Mouse (Mus musculus) limb, embryonic 12.5 days (tissue): ENCODE measurements around the gene Itih5. TPM values are rescaled to one million over a fixed set of nuclear protein-coding genes. Genes with fewer than 3 reads are reported as not detected.

Experiments
- ATAC-seq: fragments of 200-750 bp; cut with Nextera tagmentation; 2 replicates; pipeline ENCODE4 v1.8.0; 2017; ENCODE audit warnings: low read depth, moderate TSS enrichment; ENCODE audit not compliant: insufficient number of reproducible peaks, insufficient read depth, low FRiP score, low TSS enrichment
- H3K27ac ChIP-seq: fragments of 300-500 bp; sonication (generic); 2 replicates; pipeline ENCODE4 v1.5.1; 2016; ENCODE audit warnings: mild to moderate bottlenecking, moderate library complexity
- H3K27me3 ChIP-seq: fragments of 300-500 bp; sonication (generic); 2 replicates; pipeline ENCODE4 v1.6.1; 2016; ENCODE audit warnings: mild to moderate bottlenecking, moderate library complexity
- H3K36me3 ChIP-seq: fragments of 300-500 bp; sonication (generic); 2 replicates; pipeline ENCODE4 v1.6.1; 2016; ENCODE audit warnings: mild to moderate bottlenecking, moderate library complexity
- H3K4me1 ChIP-seq: fragments of 300-500 bp; sonication (generic); replicated peaks from 2 replicates; pipeline ENCODE4 v1.6.1; 2016
- H3K4me2 ChIP-seq: fragments of 300-500 bp; sonication (generic); 2 replicates; pipeline ENCODE4 v1.6.1; 2016; ENCODE audit warnings: mild to moderate bottlenecking, moderate library complexity
- H3K4me3 ChIP-seq: fragments of 300-500 bp; sonication (generic); replicated peaks from 2 replicates; pipeline ENCODE4 v1.5.1; 2016; ENCODE audit warnings: mild to moderate bottlenecking
- H3K9ac ChIP-seq: fragments of 300-500 bp; sonication (generic); replicated peaks from 2 replicates; pipeline ENCODE4 v1.6.1; 2016; ENCODE audit warnings: mild to moderate bottlenecking, moderate library complexity
- H3K9me3 ChIP-seq: fragments of 300-500 bp; sonication (generic); 2 replicates; pipeline ENCODE4 v1.6.1; 2016; ENCODE audit warnings: mild to moderate bottlenecking, moderate library complexity
- WGBS: fragments of 180-500 bp; shearing (Covaris S2); methylation state at CpG from one replicate; pipeline ENCODE4 v1.1.7; 2016; 5-methylcytosine and 5-hydroxymethylcytosine counted together
- polyA plus RNA-seq: library from polyadenylated mRNA; unstranded; fragments of >200 nt; fragmentation: Nextera tagmentation; extraction: Ambion mirVana; gene quantifications from 2 replicates; pipeline ENCODE4 v1.2.1, GENCODE M21; 2016

Itih5 gene
- polyA plus RNA-seq, 1 experiment from 2014 or later = 2.8 TPM

GRCm38 (mm10) chr2:10261337-10261736, 108.0 kb downstream of the Itih5 start:
- no peak for ATAC-seq
- WGBS = 75% methylated on average over 5 of the region's 5 CpGs

GRCm38 (mm10) chr2:10262722-10263121, 109.4 kb downstream of the Itih5 start:
- Histone ChIP-seq H3K27me3 (no peaks in the 10 kb centered on the region), H3K4me1 (peaks cover 14% of the 10 kb centered on the region), H3K27ac (no peak overlapping the region), H3K9ac (no peak overlapping the region), H3K4me3 (no peak overlapping the region), H3K4me2 (no peak overlapping the region), H3K9me3 (no peaks in the 10 kb centered on the region), H3K36me3 (no peaks in the 10 kb centered on the region)
- no peak for ATAC-seq
- WGBS = 38% methylated on average over 5 of the region's 5 CpGs

More at GRCm38 (mm10) chr2:10261337-10261736, 108.0 kb downstream of the Itih5 start:
- Histone ChIP-seq H3K27me3 (no peaks in the 10 kb centered on the region), H3K27ac (no peak overlapping the region), H3K4me3 (no peak overlapping the region), H3K9me3 (no peaks in the 10 kb centered on the region), H3K4me1 (peaks cover 14% of the 10 kb centered on the region), H3K4me2 (no peak overlapping the region), H3K9ac (no peak overlapping the region), H3K36me3 (no peaks in the 10 kb centered on the region)

GRCm38 (mm10) chr2:10263909-10264489, 110.6 kb downstream of the Itih5 start:
- ATAC-seq = peak; percentile 50; the same call in 1 of the 2 replicates
- Histone ChIP-seq H3K4me3 (no peak overlapping the region), H3K9me3 (no peaks in the 10 kb centered on the region), H3K9ac (no peak overlapping the region), H3K27me3 (no peaks in the 10 kb centered on the region), H3K4me2 (peak overlapping the region; percentile 41), H3K4me1 (peaks cover 14% of the 10 kb centered on the region), H3K27ac (peak overlapping the region; percentile 41; the same call in 1 of the 2 replicates), H3K36me3 (no peaks in the 10 kb centered on the region)
- WGBS = 12% methylated on average over 7 of the region's 7 CpGs

DNA sequence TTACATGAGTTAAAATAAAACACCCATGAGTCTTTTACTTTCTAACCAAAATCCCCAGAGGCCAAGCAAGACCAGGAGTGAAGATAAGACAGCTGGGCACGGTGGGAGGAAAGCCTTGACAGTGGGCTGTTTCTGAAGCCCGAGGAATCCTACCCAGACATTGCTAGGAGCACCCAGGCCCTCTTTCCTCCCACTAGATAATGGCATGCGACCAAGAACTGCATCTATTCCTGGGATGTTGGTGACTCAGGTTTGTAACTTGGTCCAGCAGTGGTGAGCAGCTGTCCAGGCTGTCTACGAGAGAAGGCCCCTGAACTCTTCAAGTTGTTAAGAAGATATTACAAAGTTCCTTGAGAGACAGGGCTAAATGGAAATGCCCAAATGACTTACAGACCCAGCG, 112.5 kb downstream of the Itih5 start:
- Histone ChIP-seq H3K9me3 (no peaks in the 10 kb centered on the region), H3K4me3 (no peak overlapping the region), H3K4me2 (no peak overlapping the region), H3K4me1 (peaks cover 14% of the 10 kb centered on the region), H3K36me3 (no peaks in the 10 kb centered on the region), H3K9ac (no peak overlapping the region), H3K27ac (no peak overlapping the region), H3K27me3 (no peaks in the 10 kb centered on the region)
- no peak for ATAC-seq
- WGBS = 80% methylated on average over 5 of the region's 5 CpGs

DNA sequence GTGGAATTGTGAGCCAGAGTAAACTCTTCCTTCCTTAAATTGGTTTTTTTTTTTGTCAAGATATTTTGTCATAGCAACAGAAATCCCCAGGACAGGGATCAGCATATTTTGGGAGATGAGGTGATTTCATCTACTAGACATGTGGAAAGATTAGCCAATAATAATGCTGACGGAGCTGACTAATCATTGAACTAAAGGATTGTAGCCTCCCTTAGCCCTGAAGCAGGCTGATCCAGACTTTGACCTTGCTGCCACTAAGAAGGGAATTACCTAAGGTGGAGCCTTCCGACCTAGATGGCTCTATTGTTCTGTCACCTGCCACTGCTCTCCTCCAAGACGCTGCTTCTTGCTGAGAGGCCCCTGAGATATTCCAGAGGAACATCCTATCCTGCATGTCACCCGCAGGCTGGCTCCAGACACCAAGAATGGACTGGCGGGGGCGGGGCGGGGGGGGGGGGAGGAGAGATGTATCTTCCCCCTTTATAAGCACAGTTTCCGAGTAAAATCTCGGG, 119.3 kb downstream of the Itih5 start:
- Histone ChIP-seq H3K36me3 (no peaks in the 10 kb centered on the region), H3K27me3 (no peaks in the 10 kb centered on the region), H3K9me3 (no peaks in the 10 kb centered on the region), H3K4me2 (no peak overlapping the region), H3K9ac (no peak overlapping the region), H3K4me3 (no peak overlapping the region), H3K4me1 (peaks cover 6% of the 10 kb centered on the region; the same call in 1 of the 2 replicates), H3K27ac (no peak overlapping the region)
- ATAC-seq = no peak
- 78% methylated on average over 9 of the region's 9 CpGs for WGBS

GRCm38 (mm10) chr2:10273541-10274050, 120.2 kb downstream of the Itih5 start:
- no peak overlapping the region for H3K4me3 ChIP-seq
- no peak overlapping the region for H3K4me2 ChIP-seq
- H3K4me1 ChIP-seq = peaks cover 6% of the 10 kb centered on the region; the same call in 1 of the 2 replicates
- no peak overlapping the region for H3K9ac ChIP-seq
- no peak for ATAC-seq
- H3K27me3 ChIP-seq = no peaks in the 10 kb centered on the region; the same call in 1 of the 2 replicates
- H3K9me3 ChIP-seq = no peaks in the 10 kb centered on the region
- 92% methylated on average over 3 of the region's 3 CpGs for WGBS
- no peak overlapping the region for H3K27ac ChIP-seq
- no peaks in the 10 kb centered on the region for H3K36me3 ChIP-seq

- Histone ChIP-seq H3K27ac (no peak overlapping the region; the same call in 1 of the 2 replicates), H3K9me3 (no peaks in the 10 kb centered on the region), H3K4me1 (peaks cover 6% of the 10 kb centered on the region), H3K4me2 (no peak overlapping the region), H3K27me3 (no peaks in the 10 kb centered on the region; the same call in 1 of the 2 replicates), H3K4me3 (no peak overlapping the region), H3K9ac (no peak overlapping the region), H3K36me3 (no peaks in the 10 kb centered on the region)
- ATAC-seq = peak; percentile 93
- 41% methylated on average over 2 of the region's 2 CpGs for WGBS
These were observed 122.8 kb downstream of the Itih5 start for GRCm38 (mm10) chr2:10276194-10276593.

DNA sequence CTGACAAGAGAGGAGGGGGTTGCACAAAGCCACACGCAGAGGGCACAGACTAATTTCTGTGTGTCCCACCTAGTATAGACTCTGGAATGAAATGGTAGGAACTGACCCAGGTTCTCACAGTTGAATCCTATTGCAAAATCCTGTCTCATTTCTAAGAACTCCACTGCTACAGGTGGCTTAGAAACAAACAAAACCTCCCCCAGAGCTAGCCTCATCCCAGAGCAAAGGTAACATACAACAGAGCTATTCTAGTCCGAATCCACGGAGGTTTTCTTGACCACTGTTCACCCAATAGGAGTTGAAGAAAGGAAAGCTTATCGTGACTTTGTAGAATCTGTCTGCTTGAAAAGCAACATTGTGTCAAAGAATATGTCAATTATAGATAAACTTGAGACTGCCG, 130.3 kb downstream of the Itih5 start:
- Histone ChIP-seq H3K9me3 (no peaks in the 10 kb centered on the region), H3K27ac (no peak overlapping the region), H3K9ac (no peak overlapping the region), H3K4me1 (peaks cover 21% of the 10 kb centered on the region), H3K27me3 (peaks cover 45% of the 10 kb centered on the region), H3K4me3 (no peak overlapping the region), H3K4me2 (no peak overlapping the region), H3K36me3 (no peaks in the 10 kb centered on the region)
- WGBS = 39% methylated on average over 5 of the region's 5 CpGs
- ATAC-seq = no peak

DNA sequence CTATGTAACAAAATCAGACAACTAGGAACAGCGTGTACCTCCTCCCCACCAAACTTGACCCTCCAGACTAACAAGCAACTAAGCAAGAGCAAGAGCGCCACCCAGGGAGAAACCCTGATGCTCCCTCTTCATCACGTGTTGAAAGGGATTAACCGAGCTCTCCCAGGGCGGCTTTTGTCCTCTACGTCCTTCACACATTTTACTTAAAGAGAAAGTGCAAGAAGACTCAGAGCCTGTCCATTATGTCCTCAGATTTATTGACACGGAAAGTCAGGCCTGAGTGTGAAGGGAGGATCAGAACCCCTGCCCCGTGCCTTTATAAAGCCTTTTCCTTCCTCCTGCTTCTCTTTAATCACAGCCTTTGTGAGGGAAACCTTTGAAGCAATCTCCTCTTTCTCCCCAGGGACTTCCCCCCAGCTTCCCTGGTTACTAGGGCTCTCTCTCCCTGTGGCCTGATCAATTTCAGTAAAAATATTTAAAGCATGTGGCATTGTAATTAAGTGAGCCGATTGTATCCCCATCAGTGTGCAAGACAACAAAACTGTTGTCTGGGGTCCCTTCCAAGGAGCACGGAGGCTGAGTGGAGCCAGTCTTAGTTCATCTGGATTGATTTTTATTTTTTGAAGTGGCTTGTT, 131.4 kb downstream of the Itih5 start:
- Histone ChIP-seq H3K27me3 (peaks cover 49% of the 10 kb centered on the region), H3K36me3 (no peaks in the 10 kb centered on the region), H3K4me3 (no peak overlapping the region), H3K4me2 (no peak overlapping the region), H3K4me1 (peaks cover 21% of the 10 kb centered on the region), H3K9me3 (no peaks in the 10 kb centered on the region), H3K9ac (no peak overlapping the region), H3K27ac (no peak overlapping the region)
- peak; percentile 23; the same call in 1 of the 2 replicates for ATAC-seq
- WGBS = 4% methylated on average over 10 of the region's 10 CpGs

DNA sequence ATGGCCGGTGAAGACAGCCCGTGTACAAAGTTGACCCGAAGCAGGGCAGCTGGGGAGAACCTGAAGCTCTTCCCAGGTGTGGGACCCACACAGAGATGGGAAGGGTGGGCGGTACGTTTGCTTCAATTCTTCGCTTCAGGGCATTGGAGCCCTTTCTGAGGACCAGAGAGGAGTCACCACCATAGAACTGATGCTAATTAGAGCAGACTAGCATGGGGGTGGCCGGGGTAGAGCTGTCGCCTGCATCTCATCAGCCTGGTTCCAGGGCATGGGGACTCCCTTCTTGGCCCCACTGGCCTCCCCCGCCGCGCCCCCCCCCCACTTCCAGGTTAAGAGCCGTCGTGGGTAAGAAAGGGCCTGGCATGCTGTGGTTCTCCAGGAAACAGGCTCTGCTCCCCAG, 132.6 kb downstream of the Itih5 start:
- ATAC-seq = no peak
- H3K27ac ChIP-seq = no peak overlapping the region
- no peak overlapping the region for H3K4me3 ChIP-seq
- no peaks in the 10 kb centered on the region for H3K9me3 ChIP-seq
- WGBS = 20% methylated on average over 13 of the region's 13 CpGs
- peaks cover 21% of the 10 kb centered on the region for H3K4me1 ChIP-seq
- H3K4me2 ChIP-seq = no peak overlapping the region
- no peak overlapping the region for H3K9ac ChIP-seq
- H3K36me3 ChIP-seq = no peaks in the 10 kb centered on the region
- H3K27me3 ChIP-seq = peaks cover 58% of the 10 kb centered on the region

DNA sequence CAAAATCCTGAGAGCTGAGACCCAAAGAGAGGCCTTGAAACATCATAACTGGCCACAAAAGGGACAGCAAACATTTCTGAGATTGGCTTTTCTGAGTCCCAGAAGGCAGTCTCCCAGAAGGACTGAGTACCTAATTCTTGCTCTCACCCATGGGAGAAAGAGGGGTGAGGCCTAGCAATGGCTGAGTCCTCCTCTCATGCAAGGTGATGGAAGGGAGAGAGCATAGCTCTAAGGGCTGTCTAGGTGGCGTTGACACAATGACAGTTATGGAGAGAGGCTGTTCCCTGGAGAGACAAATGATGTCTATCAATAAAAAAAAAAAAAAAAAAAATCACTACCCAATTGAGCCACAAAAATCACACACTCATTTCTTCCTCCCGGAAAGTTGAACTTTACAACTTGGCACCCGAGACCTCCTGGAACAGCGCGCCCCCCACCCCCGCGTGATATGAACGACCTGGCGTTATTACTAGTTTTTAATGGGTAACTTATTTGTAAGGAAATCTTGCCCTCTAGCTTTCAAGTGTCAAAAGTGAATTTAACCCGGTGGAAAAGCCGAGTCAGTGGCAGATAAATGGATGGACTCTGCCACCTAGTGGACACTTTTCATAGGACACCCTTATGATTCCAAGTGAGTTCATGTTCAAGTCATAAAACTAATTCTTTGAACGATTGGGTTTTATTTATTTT, 134.9 kb downstream of the Itih5 start:
- Histone ChIP-seq H3K9me3 (no peaks in the 10 kb centered on the region), H3K36me3 (no peaks in the 10 kb centered on the region), H3K4me2 (peak overlapping the region; percentile 23; the same call in 1 of the 2 replicates), H3K27ac (no peak overlapping the region), H3K4me1 (peaks cover 10% of the 10 kb centered on the region), H3K27me3 (peaks cover 55% of the 10 kb centered on the region), H3K4me3 (no peak overlapping the region), H3K9ac (no peak overlapping the region)
- 6% methylated on average over 12 of the region's 12 CpGs for WGBS
- no peak for ATAC-seq
